Mouse (Mus musculus): ENCODE results near the gene Cct7. TPM values are rescaled to one million over a fixed set of nuclear protein-coding genes. Genes with fewer than 3 reads are reported as not detected.

Cct7 gene
- polyA plus RNA-seq, 1 experiment from 2014 or later: 395 TPM

Other genes with a start within 250 kb of the Cct7 start
- gene Sfxn5, start 118.1 kb upstream of the Cct7 start, polyA plus RNA-seq (2016; fragmentation: Nextera tagmentation; extraction: Ambion mirVana): 2.9 and 3.9 TPM in 2 replicates
- 42.0 and 42.6 TPM in 2 replicates for gene Rab11fip5, start 76.9 kb upstream of the Cct7 start, polyA plus RNA-seq (2016; fragmentation: Nextera tagmentation; extraction: Ambion mirVana)
- not detected in 2 replicates for gene Noto, start 27.6 kb upstream of the Cct7 start, polyA plus RNA-seq (2016; fragmentation: Nextera tagmentation; extraction: Ambion mirVana)
- 41.3 and 46.1 TPM in 2 replicates for gene Smyd5, start 19.5 kb upstream of the Cct7 start, polyA plus RNA-seq (2016; fragmentation: Nextera tagmentation; extraction: Ambion mirVana)
- gene Pradc1, start 456 bp downstream of the Cct7 start, polyA plus RNA-seq (2016; fragmentation: Nextera tagmentation; extraction: Ambion mirVana): 35.5 and 37.1 TPM in 2 replicates
- gene Fbxo41, start 51.5 kb downstream of the Cct7 start, polyA plus RNA-seq (2016; fragmentation: Nextera tagmentation; extraction: Ambion mirVana): 0.03 and 0.06 TPM in 2 replicates
- 0.12 TPM in 1 of 2 replicates, not detected in the other for gene Egr4, start 62.1 kb downstream of the Cct7 start, polyA plus RNA-seq (2016; fragmentation: Nextera tagmentation; extraction: Ambion mirVana)
- 4.2 and 4.7 TPM in 2 replicates for gene Alms1, start 136.0 kb downstream of the Cct7 start, polyA plus RNA-seq (2016; fragmentation: Nextera tagmentation; extraction: Ambion mirVana)

Measured in heart, embryonic 12.5 days (tissue).